Mouse (Mus musculus): Measurements from ENCODE around the gene Bbs5.
"Not testable (repeated sequence)": the region's sequence is repeated elsewhere in the genome, so short reads cannot be mapped to it uniquely, and the experiment has no call there.

Gene Bbs5

GRCm38 (mm10) chr2:69673723-69674122 lies 26.8 kb downstream of the Bbs5 start:
- DNase-seq = no peak

- no peak for DNase-seq
Measured at GRCm38 (mm10) chr2:69675266-69675665, 28.3 kb downstream of the Bbs5 start.

GRCm38 (mm10) chr2:69676713-69677112 lies 29.7 kb downstream of the Bbs5 start:
- peak; percentile 26 for DNase-seq

GRCm38 (mm10) chr2:69677215-69677614 lies 30.2 kb downstream of the Bbs5 start:
- DNase-seq = not testable (repeated sequence)

GRCm38 (mm10) chr2:69679990-69680389 lies 33.0 kb downstream of the Bbs5 start:
- no peak for DNase-seq

GRCm38 (mm10) chr2:69681931-69682330 lies 35.0 kb downstream of the Bbs5 start:
- no peak for DNase-seq

GRCm38 (mm10) chr2:69683036-69683805 lies 36.2 kb downstream of the Bbs5 start:
- no peak for DNase-seq

GRCm38 (mm10) chr2:69684488-69684887 lies 37.5 kb downstream of the Bbs5 start:
- no peak for DNase-seq

GRCm38 (mm10) chr2:69690214-69690613 lies 43.2 kb downstream of the Bbs5 start:
- DNase-seq = no peak

GRCm38 (mm10) chr2:69690843-69691242 lies 43.9 kb downstream of the Bbs5 start:
- DNase-seq = no peak

- DNase-seq = no peak
Measured at GRCm38 (mm10) chr2:69693501-69693900, 46.5 kb downstream of the Bbs5 start.

GRCm38 (mm10) chr2:69700446-69700845 lies 53.5 kb downstream of the Bbs5 start:
- DNase-seq = no peak

- DNase-seq = peak; percentile 25
Measured at GRCm38 (mm10) chr2:69712171-69712570, 65.2 kb downstream of the Bbs5 start.

GRCm38 (mm10) chr2:69712981-69713625 lies 66.1 kb downstream of the Bbs5 start, which contains the start of gene Fastkd1:
TSS of gene Fastkd1 (minus strand) at chr2:69713516.
- DNase-seq = peak; percentile 95

GRCm38 (mm10) chr2:69713626-69714014 lies 66.6 kb downstream of the Bbs5 start:
- no peak for DNase-seq

GRCm38 (mm10) chr2:69714126-69714525 lies 67.2 kb downstream of the Bbs5 start:
- DNase-seq = peak; percentile 12

GRCm38 (mm10) chr2:69716483-69716882 lies 69.5 kb downstream of the Bbs5 start:
- no peak for DNase-seq
